Mouse (Mus musculus): ENCODE data around the gene Cdk6.
"Not testable (repeated sequence)": the region's sequence is repeated elsewhere in the genome, so short reads cannot be mapped to it uniquely, and the experiment has no call there.

Gene Cdk6

GRCm38 (mm10) chr5:3343566-3344080, 2.3 kb downstream of the Cdk6 start:
- in situ Hi-C loops (cut with MboI; ENCODE audit: unreplicated experiment in 2 of 2) = loop anchor here (5.0 kb wide), 3 partner anchors 116 to 174 kb away; no protein-coding TSS in a partner anchor

GRCm38 (mm10) chr5:3344081-3344631, 2.9 kb downstream of the Cdk6 start:
- in situ Hi-C loops (cut with MboI; ENCODE audit: unreplicated experiment in 2 of 2) = loop anchor here (5.0 kb wide), 3 partner anchors 117 to 173 kb away; no protein-coding TSS in a partner anchor

GRCm38 (mm10) chr5:3345540-3345939, 4.3 kb downstream of the Cdk6 start:
- in situ Hi-C loops (cut with MboI; ENCODE audit: unreplicated experiment in 2 of 2) = loop anchor here in 1 of 2 experiments (5.0 kb wide), 1 partner anchor 77 kb away; no protein-coding TSS in a partner anchor

GRCm38 (mm10) chr5:3349393-3349792, 8.1 kb downstream of the Cdk6 start:
- in situ Hi-C loops (cut with MboI; ENCODE audit: unreplicated experiment in 2 of 2) = loop anchor here in 1 of 2 experiments (5.0 kb wide), 1 partner anchor 73 kb away; no protein-coding TSS in a partner anchor

GRCm38 (mm10) chr5:3351836-3352235, 10.6 kb downstream of the Cdk6 start:
- in situ Hi-C loops (cut with MboI; ENCODE audit: unreplicated experiment in 2 of 2) = not testable (repeated sequence)

- in situ Hi-C loops (cut with MboI; ENCODE audit: unreplicated experiment in 2 of 2) = no loop called here
Measured at GRCm38 (mm10) chr5:3352314-3352713, 11.0 kb downstream of the Cdk6 start.

- in situ Hi-C loops (cut with MboI; ENCODE audit: unreplicated experiment in 2 of 2) = no loop called here
Measured at GRCm38 (mm10) chr5:3352827-3353226, 11.5 kb downstream of the Cdk6 start.

GRCm38 (mm10) chr5:3354307-3354706, 13.0 kb downstream of the Cdk6 start:
- in situ Hi-C loops (cut with MboI; ENCODE audit: unreplicated experiment in 2 of 2) = no loop called here

- in situ Hi-C loops (cut with MboI; ENCODE audit: unreplicated experiment in 2 of 2) = no loop called here
Measured at GRCm38 (mm10) chr5:3355032-3355536, 13.8 kb downstream of the Cdk6 start.

GRCm38 (mm10) chr5:3355560-3356260, 14.4 kb downstream of the Cdk6 start:
- in situ Hi-C loops (cut with MboI; ENCODE audit: unreplicated experiment in 2 of 2) = no loop called here

- in situ Hi-C loops (cut with MboI; ENCODE audit: unreplicated experiment in 2 of 2) = no loop called here
Measured at GRCm38 (mm10) chr5:3356261-3356778, 15.0 kb downstream of the Cdk6 start.

- in situ Hi-C loops (cut with MboI; ENCODE audit: unreplicated experiment in 2 of 2) = no loop called here
Measured at GRCm38 (mm10) chr5:3357496-3357895, 16.2 kb downstream of the Cdk6 start.

GRCm38 (mm10) chr5:3358687-3359520, 17.6 kb downstream of the Cdk6 start:
- in situ Hi-C loops (cut with MboI; ENCODE audit: unreplicated experiment in 2 of 2) = no loop called here

- in situ Hi-C loops (cut with MboI; ENCODE audit: unreplicated experiment in 2 of 2) = no loop called here
Measured at GRCm38 (mm10) chr5:3359914-3360313, 18.6 kb downstream of the Cdk6 start.

GRCm38 (mm10) chr5:3361252-3361651, 20.0 kb downstream of the Cdk6 start:
- in situ Hi-C loops (cut with MboI; ENCODE audit: unreplicated experiment in 2 of 2) = no loop called here

GRCm38 (mm10) chr5:3362111-3362510, 20.8 kb downstream of the Cdk6 start:
- in situ Hi-C loops (cut with MboI; ENCODE audit: unreplicated experiment in 2 of 2) = no loop called here

GRCm38 (mm10) chr5:3363036-3363983, 22.0 kb downstream of the Cdk6 start:
- in situ Hi-C loops (cut with MboI; ENCODE audit: unreplicated experiment in 2 of 2) = no loop called here

- in situ Hi-C loops (cut with MboI; ENCODE audit: unreplicated experiment in 2 of 2) = no loop called here
Measured at GRCm38 (mm10) chr5:3367045-3367444, 25.8 kb downstream of the Cdk6 start.

GRCm38 (mm10) chr5:3369317-3369716, 28.0 kb downstream of the Cdk6 start:
- in situ Hi-C loops (cut with MboI; ENCODE audit: unreplicated experiment in 2 of 2) = no loop called here
